14 mouse cellular contexts compared by ENCODE assay signal in the genomic region with DNA sequence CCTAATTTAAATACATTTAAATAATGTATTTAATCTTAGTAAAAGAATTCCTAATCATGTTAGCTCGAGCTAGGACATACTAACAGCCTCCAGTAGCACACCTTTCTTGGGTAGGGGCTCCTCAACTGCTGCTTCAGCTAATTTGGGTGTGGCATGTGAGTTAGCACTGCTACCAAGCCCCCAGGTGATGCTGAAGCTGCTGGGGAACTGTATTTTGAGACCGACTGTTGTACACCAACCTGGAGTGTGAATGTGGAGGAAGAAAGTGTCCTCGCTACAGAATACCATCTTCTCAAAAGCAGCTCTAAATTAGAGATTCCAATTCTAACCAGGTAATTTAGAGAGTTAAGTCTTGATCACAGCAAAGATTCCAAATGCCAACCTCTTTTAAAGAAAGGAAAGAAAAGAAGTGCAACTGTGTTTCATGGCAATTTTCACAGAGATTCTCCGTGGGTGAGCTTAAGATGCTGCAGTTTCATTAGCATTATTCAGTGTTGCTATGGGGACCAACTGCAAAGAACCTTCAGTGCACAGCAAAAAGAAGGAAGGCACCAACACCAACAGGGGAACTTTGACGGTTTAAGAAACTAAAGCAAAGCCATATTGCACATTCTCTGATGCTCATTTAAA. TPM values are rescaled to one million over a fixed set of nuclear protein-coding genes. Genes with fewer than 3 reads are reported as not detected.
DNase-seq lines count a peak whose midpoint lies in the region; ATAC-seq lines count a peak whose summit lies in the region.
"Had no signal": no experiment of that assay in that cellular context is flagged by ENCODE, and none has a peak within 500 bp of the region (broad histone marks: within the 10 kb centered on the region; RNA-seq: fewer than 3 reads in every experiment).

No protein-coding gene starts in this region.

- H3K27ac ChIP-seq in neural tube, embryonic 12.5 days: no peak overlapping the region
- H3K27ac ChIP-seq: heart, embryonic 15.5 days; kidney, postnatal 0 days had no signal

- H3K4me2 ChIP-seq in neural tube, embryonic 12.5 days (replicated peaks): no peak overlapping the region
- H3K4me2 ChIP-seq: heart, embryonic 15.5 days; liver, embryonic 11.5 days had no signal

- H3K4me3 ChIP-seq in neural tube, embryonic 12.5 days: no peak overlapping the region
- H3K4me3 ChIP-seq: heart, embryonic 15.5 days had no signal

- H3K9ac ChIP-seq in neural tube, embryonic 12.5 days: no peak overlapping the region
- H3K9ac ChIP-seq: heart, embryonic 15.5 days had no signal

- no peaks in the 10 kb centered on the region for H3K27me3 ChIP-seq in neural tube, embryonic 12.5 days (replicated peaks)
- H3K27me3 ChIP-seq: heart, embryonic 15.5 days; Patski had no signal

- ATAC-seq in neural tube, embryonic 12.5 days (ENCODE audit: low FRiP score, low read depth): peak; percentile 77; the same call in 1 of the 2 replicates
- no peak for ATAC-seq in monocyte, adult 5-6 weeks (replicated peaks; ENCODE audit: insufficient number of reproducible peaks, low FRiP score, low TSS enrichment, poor library complexity, severe bottlenecking)
- ATAC-seq: Patski had no signal

- 0 out of 2 replicates have a peak, but pooled peaks cover under 1% of the 10 kb centered on the region for H3K9me3 ChIP-seq in neural tube, embryonic 12.5 days
- H3K9me3 ChIP-seq: heart, embryonic 15.5 days had no signal

- H3K36me3 ChIP-seq in neural tube, embryonic 12.5 days: no peaks in the 10 kb centered on the region

- H3K4me1 ChIP-seq in neural tube, embryonic 12.5 days: peaks cover 8% of the 10 kb centered on the region; the same call in 1 of the 2 replicates

- DNase-seq in embryo, embryonic 10.5 days (ENCODE audit: low spot score): peak; percentile 35
- DNase-seq in embryo, embryonic 10 days (ENCODE audit: low spot score): no peak
- DNase-seq in left cerebral cortex, adult 11 months (ENCODE audit: low spot score): peak; percentile 56
- no peak for DNase-seq in left cerebral cortex, adult 18-20 months (ENCODE audit: low spot score in 2 of 2)
- DNase-seq in left cerebral cortex, adult 9 months (ENCODE audit: low spot score in 2 of 2): peak; percentile 45 to 51
- no peak for DNase-seq in cerebellum, adult 9-11 months
- DNase-seq: cerebellum, postnatal 36 days; gastrocnemius, postnatal 25 days had no signal

- WGBS in neural tube, embryonic 12.5 days: 32% methylated on average over 5 of the region's 5 CpGs

RNA-seq across cellular contexts. Expression of a gene that starts 30.9 kb away (rescaled TPM):
- total RNA-seq in left cerebral cortex, adult 18-20 months (2021): 10 to 100 TPM; 19.2 to 19.7 TPM
- polyA plus RNA-seq in neural tube, embryonic 12.5 days (2016; fragmentation: Nextera tagmentation; extraction: Ambion mirVana): 30.7 and 31.2 TPM in 2 replicates
- 28.1 to 46.3 TPM (median 43.7 TPM) in 3 replicates for total RNA-seq in monocyte, adult 5-6 weeks (2017)

RNA-seq across cellular contexts. Expression of a gene that starts 31.0 kb away (rescaled TPM):
- total RNA-seq in left cerebral cortex, adult 18-20 months (2021): 10 to 100 TPM; 83.8 to 86.5 TPM
- 40.2 and 42.7 TPM in 2 replicates for polyA plus RNA-seq in neural tube, embryonic 12.5 days (2016; fragmentation: Nextera tagmentation; extraction: Ambion mirVana)
- 8.9 to 13.2 TPM (median 9.0 TPM) in 3 replicates for total RNA-seq in monocyte, adult 5-6 weeks (2017)

Comparison
In these comparisons a context has a peak if more than half of its experiments do, and no peak if none do; other contexts are left out.
1. DNase-seq: peak in embryo, embryonic 10.5 days (single experiment), left cerebral cortex, adult 11 months (single experiment) and left cerebral cortex, adult 9 months (2 of 2); none in embryo, embryonic 10 days (single experiment), left cerebral cortex, adult 18-20 months (0 of 2) and cerebellum, adult 9-11 months (single experiment).